Mouse (Mus musculus) MEL (cell line): ENCODE results near the gene Wdr5.

Experiments
- BHLHE40 ChIP-seq: IDR thresholded peaks from 2 replicates; pipeline ENCODE4 v1.6.1; 2012; ENCODE audit warnings: low read depth, mild to moderate bottlenecking, inconsistent platforms, low read length, improper control_type of control experiment, borderline replicate concordance
- CTCF ChIP-seq, 3 experiments: IDR thresholded peaks in 2 of 3; conservative IDR thresholded peaks in 1 of 3; 2 replicates each; pipeline ENCODE4 v1.5.1; 2011 to 2012; ENCODE audit warnings: low read length in 3 of 3, low read depth in 2 of 3, mild to moderate bottlenecking in 2 of 3, improper control_type of control experiment in 1 of 3, inconsistent platforms in 1 of 3, mixed read lengths in 1 of 3, moderate library complexity in 1 of 3; ENCODE audit not compliant: control insufficient read depth in 1 of 3, insufficient read depth in 1 of 3, poor library complexity in 1 of 3, severe bottlenecking in 1 of 3
- GABPA ChIP-seq: IDR thresholded peaks from 2 replicates; pipeline ENCODE4 v1.6.1; 2012; ENCODE audit warnings: low read depth, mild to moderate bottlenecking, inconsistent platforms, low read length, improper control_type of control experiment, moderate library complexity
- MAFK ChIP-seq: IDR thresholded peaks from 2 replicates; pipeline ENCODE4 v1.6.1; 2011; ENCODE audit warnings: low read depth, mild to moderate bottlenecking, low read length, improper control_type of control experiment, borderline replicate concordance
- TBP ChIP-seq: IDR thresholded peaks from 2 replicates; pipeline ENCODE4 v1.8.0; 2011; ENCODE audit warnings: low read depth, low read length, improper control_type of control experiment

GRCm38 (mm10) chr2:27547326-27547725 lies 32.4 kb downstream of the Wdr5 start:
- no peak for TF ChIP-seq CTCF (IDR thresholded peaks at IDR 0.05 in 2 of 3, conservative IDR thresholded peaks at IDR 0.05 in 1 of 3; ENCODE audit: control insufficient read depth in 1 of 3, insufficient read depth in 1 of 3, low read depth in 2 of 3, low read length in 3 of 3, poor library complexity in 1 of 3, severe bottlenecking in 1 of 3)
- TF ChIP-seq GABPA, result no peak
- TF ChIP-seq MAFK, result no peak
- TF ChIP-seq BHLHE40, result no peak
- no peak for TF ChIP-seq TBP
